In genomic region chr2:13786577-13787168, GRCm38 (mm10) we compare ENCODE assay signal across 16 mouse cellular contexts.
"Had no signal": no experiment of that assay in that cellular context is flagged by ENCODE, and none has a peak within 500 bp of the region (broad histone marks: within the 10 kb centered on the region; RNA-seq: fewer than 3 reads in every experiment).

No protein-coding gene starts in this region.

- DNase-seq: retina, postnatal 1 day; right cerebral cortex, adult 18-20 months; right cerebral cortex, postnatal 14 days; right cerebral cortex, postnatal 25 days; right cerebral cortex, postnatal 4 days; thymus, adult 18-20 months; thymus, adult 2 months; thymus, postnatal 14 days; thymus, postnatal 25 days; thymus, postnatal 36 days; thymus, postnatal 4 days had no signal

- H3K4me2 ChIP-seq: neural tube, embryonic 12.5 days; neural tube, embryonic 13.5 days; neural tube, embryonic 15.5 days; stomach, embryonic 15.5 days had no signal

- H3K36me3 ChIP-seq: neural tube, embryonic 12.5 days; neural tube, embryonic 13.5 days; neural tube, embryonic 15.5 days; stomach, embryonic 15.5 days had no signal

- H3K9me3 ChIP-seq: neural tube, embryonic 12.5 days; neural tube, embryonic 13.5 days; neural tube, embryonic 15.5 days; stomach, embryonic 15.5 days had no signal

- H3K27ac ChIP-seq: neural tube, embryonic 12.5 days; neural tube, embryonic 13.5 days; neural tube, embryonic 15.5 days; stomach, embryonic 15.5 days; stomach, postnatal 0 days had no signal

- H3K4me1 ChIP-seq: neural tube, embryonic 12.5 days; neural tube, embryonic 13.5 days; neural tube, embryonic 15.5 days; stomach, embryonic 15.5 days had no signal

- H3K9ac ChIP-seq: neural tube, embryonic 12.5 days; neural tube, embryonic 13.5 days; neural tube, embryonic 15.5 days; stomach, embryonic 15.5 days had no signal

- H3K4me3 ChIP-seq: neural tube, embryonic 12.5 days; neural tube, embryonic 13.5 days; neural tube, embryonic 15.5 days; stomach, embryonic 15.5 days had no signal

- H3K27me3 ChIP-seq: neural tube, embryonic 12.5 days; stomach, embryonic 15.5 days had no signal
